Mouse (Mus musculus) brain, adult 2 months (tissue): ENCODE results near the gene Gm6401.
"Not testable (repeated sequence)": the region's sequence is repeated elsewhere in the genome, so short reads cannot be mapped to it uniquely, and the experiment has no call there.

Experiments
- DNase-seq: peaks from one replicate; pipeline ENCODE4 v3.0.0; 2011; ENCODE audit warnings: low read depth, low spot score

The Gm6401 gene

DNA sequence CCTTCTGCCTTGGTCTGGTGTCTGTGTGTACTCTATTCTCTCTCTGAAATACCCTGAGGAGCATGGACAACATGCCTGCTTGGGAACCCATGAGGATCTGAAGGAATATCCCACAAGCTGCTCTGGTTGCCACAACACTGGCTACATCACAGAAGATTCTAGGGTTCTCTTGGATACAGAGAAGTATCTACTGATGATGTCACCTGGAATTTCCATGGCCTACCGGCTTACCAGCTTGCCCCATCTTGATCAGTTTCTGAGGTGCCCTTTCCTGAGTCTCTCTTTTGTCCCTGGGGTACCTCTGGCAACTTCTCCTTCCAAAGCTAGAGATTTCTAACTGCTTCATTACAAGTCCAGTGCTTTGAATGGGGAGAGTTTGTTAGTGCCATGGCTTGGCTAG lies at the start of gene Gm6401:
Gene Gm6401, minus strand, starts transcription at position 101 of the 400 bp plus-strand sequence.
- not testable (repeated sequence) for DNase-seq

DNA sequence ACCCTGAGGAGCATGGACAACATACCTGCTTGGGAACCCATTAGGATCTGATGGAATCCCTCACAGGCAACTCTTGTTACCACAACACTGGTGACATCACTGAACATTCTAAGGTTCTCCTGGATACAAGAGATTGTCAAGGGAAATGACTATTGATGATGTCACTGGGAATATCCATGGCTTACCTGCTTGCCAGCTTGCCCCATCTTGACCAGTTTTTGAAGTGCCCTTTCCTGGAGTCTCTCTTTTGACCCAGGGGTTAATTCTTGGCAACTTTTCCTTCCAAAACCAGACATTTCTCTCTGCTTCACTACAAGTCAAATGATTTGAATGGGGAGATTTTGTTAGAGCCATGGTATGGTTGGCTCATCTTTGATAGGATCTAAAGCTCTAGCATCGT lies 15.5 kb upstream of the Gm6401 start, which contains the start of gene Gm3543:
Gene Gm3543, minus strand, starts transcription at position 101 of the 400 bp plus-strand sequence.
- DNase-seq = not testable (repeated sequence)

DNA sequence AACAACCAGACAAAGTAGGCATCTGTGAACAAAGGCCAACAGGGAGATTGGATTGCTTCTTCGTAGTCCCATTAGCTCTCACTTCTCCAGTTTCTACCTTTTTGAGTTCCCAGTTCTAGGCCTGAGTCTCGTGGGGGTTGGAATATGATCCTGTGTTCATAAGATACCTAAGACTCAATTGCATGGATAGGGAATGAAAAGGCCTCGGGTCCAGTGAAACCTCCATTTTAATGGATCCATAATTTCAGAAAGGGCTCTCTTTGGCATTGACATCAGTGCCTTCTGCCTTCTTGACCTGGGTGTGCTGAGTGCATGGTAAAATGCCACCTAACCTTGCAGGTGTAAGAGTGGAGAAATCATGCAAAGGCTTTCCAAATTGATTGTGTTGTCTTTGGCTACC lies 869 bp upstream of the Gm6401 start:
- not testable (repeated sequence) for DNase-seq

DNA sequence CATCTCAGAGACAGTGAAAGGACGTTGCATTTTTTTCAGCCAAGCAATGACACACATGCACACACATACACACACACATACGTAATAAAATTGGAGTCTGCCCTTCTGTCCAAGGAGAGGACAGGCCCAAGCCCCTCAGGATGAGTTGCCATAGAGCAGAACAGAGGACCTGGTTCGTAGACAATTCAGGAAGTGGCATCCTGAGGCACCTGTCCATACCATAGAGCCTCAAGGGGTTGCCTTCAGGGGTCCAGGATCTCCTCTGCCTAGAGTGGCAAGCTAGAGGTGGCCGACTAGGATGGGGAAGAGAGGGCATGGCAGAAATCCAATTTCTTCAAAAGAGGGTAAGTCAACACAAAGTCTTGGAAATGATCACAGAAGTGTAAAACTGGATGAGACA lies 3.6 kb downstream of the Gm6401 start:
- DNase-seq = not testable (repeated sequence)

DNA sequence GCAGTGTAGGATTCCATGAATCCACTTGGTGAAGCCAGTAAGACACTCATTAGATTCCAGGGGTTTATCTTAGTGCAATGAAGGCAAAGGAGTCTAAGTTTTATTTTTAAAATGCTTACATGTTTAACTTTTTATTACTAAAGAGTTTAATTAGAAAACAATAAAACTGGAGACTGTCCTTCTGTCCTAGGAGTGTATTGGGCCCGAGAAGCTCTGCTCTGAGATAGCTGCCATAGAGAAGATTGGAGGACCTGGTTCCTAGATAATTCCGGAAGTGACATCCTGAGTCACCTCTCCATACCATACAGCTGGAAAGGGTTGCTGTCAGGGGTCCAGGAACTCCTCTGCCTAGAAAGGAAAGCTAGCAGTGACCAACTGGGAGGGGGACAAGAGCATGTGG lies 24.0 kb downstream of the Gm6401 start, which contains the start of gene 1700024B05Rik:
Gene 1700024B05Rik, plus strand, starts transcription at position 301 of the 400 bp plus-strand sequence.
- not testable (repeated sequence) for DNase-seq

DNA sequence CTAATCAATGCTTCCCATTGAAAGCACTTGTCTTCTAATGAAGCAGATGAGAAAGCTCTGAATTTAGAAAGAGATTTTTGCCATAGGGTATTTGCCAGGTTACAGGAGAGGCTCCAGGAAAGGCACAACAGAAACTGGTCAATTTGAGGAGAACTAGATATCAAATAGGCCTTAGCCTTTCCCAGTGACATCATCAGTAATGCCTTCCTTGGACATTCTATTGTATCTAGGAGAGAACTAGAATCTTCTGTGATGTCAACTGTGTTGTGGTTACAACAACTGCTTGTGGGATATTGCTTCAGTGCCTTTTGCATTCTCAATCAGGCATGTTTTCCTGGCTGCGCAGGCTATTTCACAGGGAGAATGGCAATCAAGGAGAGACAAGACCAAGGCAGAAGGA lies 43.1 kb downstream of the Gm6401 start, which contains the start of gene 1700049E17Rik1:
Gene 1700049E17Rik1, plus strand, starts transcription at position 301 of the 400 bp plus-strand sequence.
- DNase-seq = not testable (repeated sequence)
